Mouse (Mus musculus) midbrain, postnatal 0 days (tissue): Measurements from ENCODE around the gene Sarm1. TPM values are rescaled to one million over a fixed set of nuclear protein-coding genes. Genes with fewer than 3 reads are reported as not detected.
A peak's percentile ranks its signal among the peaks of the same experiment; 100 is the strongest.

ENCODE experiments used
- ATAC-seq: fragments of 200-750 bp; cut with Nextera tagmentation; 2 replicates; pipeline ENCODE4 v1.8.0; 2017; ENCODE audit warnings: moderate number of reproducible peaks, mild to moderate bottlenecking, moderate TSS enrichment, moderate library complexity; ENCODE audit not compliant: low FRiP score
- DNase-seq: peaks from one replicate; pipeline ENCODE4 v3.0.0-alpha.2; 2015; ENCODE audit warnings: low spot score
- H3K27ac ChIP-seq: fragments of 300-500 bp; sonication (generic); 2 replicates; pipeline ENCODE4 v1.5.1; 2014; ENCODE audit warnings: low read depth, mild to moderate bottlenecking, low read length, mixed read lengths
- H3K27me3 ChIP-seq: fragments of 300-500 bp; sonication (generic); 2 replicates; pipeline ENCODE4 v1.6.1; 2014; ENCODE audit warnings: low read length, control low read depth, mixed read lengths; ENCODE audit not compliant: insufficient read depth
- H3K36me3 ChIP-seq: fragments of 300-500 bp; sonication (generic); 2 replicates; pipeline ENCODE4 v1.6.1; 2014; ENCODE audit warnings: low read length, control low read depth, mixed read lengths; ENCODE audit not compliant: insufficient read depth
- H3K4me1 ChIP-seq: fragments of 300-500 bp; sonication (generic); 2 replicates; pipeline ENCODE4 v1.6.1; 2014; ENCODE audit warnings: mild to moderate bottlenecking, control low read depth, antibody characterized with exemption, low read length, mixed read lengths; ENCODE audit not compliant: insufficient read depth
- H3K4me2 ChIP-seq: fragments of 300-500 bp; sonication (generic); 2 replicates; pipeline ENCODE4 v1.6.1; 2014; ENCODE audit warnings: low read depth, mild to moderate bottlenecking, low read length, mixed read lengths; ENCODE audit not compliant: poor library complexity, severe bottlenecking
- H3K4me3 ChIP-seq: fragments of 300-500 bp; sonication (generic); 2 replicates; pipeline ENCODE4 v1.5.1; 2014; ENCODE audit warnings: low read depth, mild to moderate bottlenecking, low read length, moderate library complexity
- H3K9ac ChIP-seq: fragments of 300-500 bp; sonication (generic); replicated peaks from 2 replicates; pipeline ENCODE4 v1.6.1; 2014; ENCODE audit warnings: mild to moderate bottlenecking, low read length, moderate library complexity, mixed read lengths; ENCODE audit not compliant: poor library complexity, severe bottlenecking
- H3K9me3 ChIP-seq: fragments of 300-500 bp; sonication (generic); 2 replicates; pipeline ENCODE4 v1.6.1; 2016; ENCODE audit warnings: low read length, control low read depth
- CTCF ChIP-seq: IDR thresholded peaks from 2 replicates; pipeline ENCODE4 v1.5.1; 2016; ENCODE audit warnings: antibody characterized with exemption, mild to moderate bottlenecking
- WGBS: fragments of 180-500 bp; shearing (Covaris S2); extraction: QIAGEN DNeasy Blood & Tissue Kit; methylation state at CpG from one replicate; pipeline ENCODE4 v1.1.7; 2014; 5-methylcytosine and 5-hydroxymethylcytosine counted together
- polyA plus RNA-seq: library from polyadenylated mRNA; unstranded; fragments of >200 nt; fragmentation: Nextera tagmentation; extraction: Ambion mirVana; gene quantifications from 2 replicates; pipeline ENCODE4 v1.2.1, GENCODE M21; 2015
- total RNA-seq: library from RNA; depleted of rRNA; stranded (reverse); fragments of >200 nt; gene quantifications from 2 replicates; pipeline ENCODE4 v1.2.3, GENCODE M21; 2014

Gene Sarm1
- total and polyA plus RNA-seq, 2 experiments from 2014 or later: 40.1 to 66.3 TPM

DNA sequence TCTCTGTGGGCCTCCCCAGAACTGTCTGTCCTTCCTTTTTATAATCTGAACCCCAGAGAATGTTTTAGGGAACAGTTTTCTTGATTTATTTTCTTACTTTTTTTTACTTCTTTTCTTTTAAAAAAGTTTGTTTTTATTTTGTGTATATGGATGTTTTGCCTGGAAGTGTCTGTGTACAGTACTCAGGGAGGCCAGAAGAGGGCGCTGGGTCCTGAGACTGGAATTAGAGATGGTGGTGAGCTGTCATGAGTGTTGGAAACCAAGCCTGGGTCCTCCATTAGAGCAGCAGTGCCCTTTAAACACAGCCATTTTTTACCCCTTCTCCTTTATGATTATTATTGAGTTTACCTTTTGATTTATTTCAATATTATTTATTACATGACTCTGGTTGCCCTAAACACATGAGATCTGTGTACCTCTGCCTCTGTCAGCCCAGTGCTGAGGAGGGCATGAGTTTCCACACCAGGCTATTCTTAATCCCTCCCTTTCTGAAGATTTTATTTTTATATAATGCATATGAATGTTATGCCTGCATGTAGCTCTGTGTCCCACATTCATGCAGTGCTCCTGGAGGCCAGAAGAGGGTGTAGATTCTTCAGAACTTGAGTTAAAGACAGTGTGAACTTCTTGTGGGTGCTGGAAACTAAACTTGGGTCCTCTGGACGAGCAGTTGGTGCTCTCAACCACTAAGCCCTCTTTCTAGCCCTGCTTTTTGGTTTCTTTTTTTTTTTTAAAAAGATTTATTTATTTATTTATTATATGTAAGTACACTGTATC is 18.2 kb upstream of the Sarm1 start:
- DNase-seq (no peak), ATAC-seq (no peak)
- Histone ChIP-seq H3K36me3 (peaks cover 38% of the 10 kb centered on the region), H3K4me3 (no peak overlapping the region), H3K4me1 (peaks cover 6% of the 10 kb centered on the region; the same call in 1 of the 2 replicates), H3K4me2 (no peak overlapping the region), H3K9me3 (no peaks in the 10 kb centered on the region), H3K9ac (no peak overlapping the region), H3K27ac (no peak overlapping the region), H3K27me3 (no peaks in the 10 kb centered on the region)
- 55% methylated on average over 2 of the region's 2 CpGs for WGBS
- TF ChIP-seq CTCF: peak; percentile 61

DNA sequence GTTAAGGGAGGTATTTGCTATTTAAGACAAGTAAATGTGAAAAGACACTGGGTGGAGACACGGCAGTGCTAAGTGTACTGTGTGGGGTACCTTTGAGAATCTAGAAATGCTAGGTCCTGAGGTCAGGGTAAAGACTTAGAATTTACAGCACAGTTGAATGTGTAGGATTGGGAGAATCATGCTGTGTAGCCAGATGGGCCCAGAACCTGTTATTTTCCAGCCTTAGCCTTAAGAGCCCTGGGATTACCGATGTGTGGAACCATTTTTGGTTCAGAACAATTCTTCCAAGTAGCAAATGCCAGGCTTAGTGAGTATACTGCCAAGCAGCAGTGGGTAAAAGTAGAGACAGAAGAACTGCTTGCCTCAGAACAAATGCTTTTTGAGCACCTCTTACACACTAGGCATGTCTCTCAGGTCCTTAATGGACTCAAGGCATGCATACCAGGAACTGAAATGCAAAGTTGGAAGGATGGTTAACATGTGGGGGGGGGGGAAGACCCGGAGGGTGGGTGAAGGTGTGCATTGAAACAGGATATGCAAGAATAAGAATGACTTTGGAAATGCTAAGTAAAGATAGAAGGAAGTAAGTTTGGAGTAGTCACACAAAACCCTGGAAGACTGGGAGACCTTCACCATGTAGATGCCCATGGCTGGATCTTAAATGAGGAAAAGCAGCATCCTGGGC is 15.7 kb upstream of the Sarm1 start:
- peak overlapping the region; percentile 92 for H3K4me2 ChIP-seq
- H3K27me3 ChIP-seq: no peaks in the 10 kb centered on the region
- no peak for ATAC-seq
- no peak overlapping the region for H3K27ac ChIP-seq
- TF ChIP-seq CTCF: no peak
- H3K9ac ChIP-seq: peak overlapping the region; percentile 89; the same call in 1 of the 2 replicates
- H3K36me3 ChIP-seq: peaks cover 24% of the 10 kb centered on the region
- H3K9me3 ChIP-seq: no peaks in the 10 kb centered on the region
- no peak for DNase-seq
- 71% methylated on average over 3 of the region's 3 CpGs for WGBS
- H3K4me1 ChIP-seq: peaks cover 6% of the 10 kb centered on the region; the same call in 1 of the 2 replicates
- H3K4me3 ChIP-seq: peak overlapping the region; percentile 83

DNA sequence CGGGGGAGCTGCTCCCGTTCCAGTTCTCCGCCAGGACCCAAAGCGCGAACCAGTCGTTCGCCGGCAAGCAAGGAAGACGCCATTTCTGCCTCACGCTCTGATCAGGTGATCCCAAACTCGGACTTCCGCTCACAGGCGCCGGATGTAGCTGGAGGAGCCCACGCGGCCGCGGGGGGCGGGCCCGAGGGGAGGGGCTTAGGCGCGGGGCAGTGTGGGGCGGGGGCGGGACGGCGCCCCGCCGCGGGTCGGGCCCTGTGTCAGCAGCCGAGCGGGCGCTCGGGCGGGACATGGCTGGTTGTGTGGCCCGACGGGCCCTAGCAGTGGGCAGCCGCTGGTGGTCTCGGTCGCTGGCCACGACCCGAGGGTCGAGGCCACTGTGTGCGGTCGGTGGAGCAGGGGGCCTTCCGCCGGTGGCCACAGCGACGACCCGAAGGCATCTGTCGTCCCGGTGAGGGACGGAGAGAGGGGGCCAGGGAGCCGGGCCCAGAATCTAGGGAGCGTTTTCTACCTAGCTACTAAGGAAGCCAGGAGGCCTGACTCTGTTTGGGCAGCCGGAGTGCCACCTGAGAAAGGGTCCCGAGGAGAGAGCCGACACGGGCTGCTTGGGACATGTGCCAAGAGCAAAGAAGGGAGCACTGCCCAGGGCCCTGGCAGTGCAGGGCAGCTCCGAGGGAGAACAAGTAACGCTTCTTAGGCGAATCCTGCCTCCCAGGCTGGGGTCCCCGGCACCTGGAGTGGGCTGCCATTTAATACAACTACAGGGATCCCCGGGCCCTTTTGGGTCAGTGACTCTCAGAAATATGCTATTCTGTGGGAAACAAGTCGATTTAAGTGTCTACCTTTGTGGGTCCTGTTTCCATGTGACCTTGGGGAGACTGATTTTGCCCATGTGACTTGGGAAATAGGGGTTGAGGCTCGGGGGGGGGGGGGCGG is 14.7 kb upstream of the Sarm1 start, which contains the start of the genes Tmem199 and Poldip2:
TSS of gene Tmem199 (minus strand) at position 148 of the 933 bp plus-strand sequence.
TSS of gene Poldip2 (plus strand) at position 169 of the 933 bp plus-strand sequence.
- Histone ChIP-seq H3K36me3 (peaks cover 22% of the 10 kb centered on the region), H3K27ac (peak within 1 kb of the TSS; percentile 88), H3K4me2 (peak within 1 kb of the TSS; percentile 92), H3K9me3 (no peaks in the 10 kb centered on the region), H3K27me3 (no peaks in the 10 kb centered on the region), H3K4me3 (peak within 1 kb of the TSS; percentile 83), H3K9ac (peak within 1 kb of the TSS; percentile 89), H3K4me1 (peaks cover 6% of the 10 kb centered on the region; the same call in 1 of the 2 replicates)
- DNase-seq (peak; percentile 96), ATAC-seq (peak; percentile 96)
- under 1% methylated on average over 59 of the region's 67 CpGs for WGBS
- 0 out of 2 replicates have a peak, but pooled peaks have one; percentile 1 for TF ChIP-seq CTCF

DNA sequence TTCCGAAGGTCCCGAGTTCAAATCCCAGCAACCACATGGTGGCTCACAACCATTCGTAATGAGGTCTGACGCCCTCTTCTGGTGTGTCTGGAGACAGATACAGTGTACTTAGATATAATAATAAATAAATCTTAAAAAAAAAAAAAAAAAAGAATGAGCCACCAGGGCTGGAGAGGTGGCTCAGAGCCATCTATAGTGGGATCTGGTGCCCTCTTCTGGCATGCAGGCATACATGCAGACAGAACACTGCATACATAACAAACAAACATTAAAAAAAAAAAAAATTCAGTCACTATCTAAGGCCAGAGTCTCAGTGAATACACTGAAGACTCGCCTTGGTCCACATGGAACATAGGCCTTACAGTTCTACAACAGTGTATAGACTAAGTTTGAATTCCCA is 11.6 kb upstream of the Sarm1 start:
- Histone ChIP-seq H3K9me3 (no peaks in the 10 kb centered on the region), H3K4me2 (no peak overlapping the region), H3K4me3 (no peak overlapping the region), H3K27me3 (no peaks in the 10 kb centered on the region), H3K36me3 (peaks cover 23% of the 10 kb centered on the region), H3K27ac (no peak overlapping the region), H3K9ac (no peak overlapping the region), H3K4me1 (peaks cover 6% of the 10 kb centered on the region; the same call in 1 of the 2 replicates)
- WGBS: 76% methylated on average over 5 of the region's 5 CpGs
- DNase-seq: peak; percentile 38
- peak; percentile 69 for TF ChIP-seq CTCF
- ATAC-seq: no peak

DNA sequence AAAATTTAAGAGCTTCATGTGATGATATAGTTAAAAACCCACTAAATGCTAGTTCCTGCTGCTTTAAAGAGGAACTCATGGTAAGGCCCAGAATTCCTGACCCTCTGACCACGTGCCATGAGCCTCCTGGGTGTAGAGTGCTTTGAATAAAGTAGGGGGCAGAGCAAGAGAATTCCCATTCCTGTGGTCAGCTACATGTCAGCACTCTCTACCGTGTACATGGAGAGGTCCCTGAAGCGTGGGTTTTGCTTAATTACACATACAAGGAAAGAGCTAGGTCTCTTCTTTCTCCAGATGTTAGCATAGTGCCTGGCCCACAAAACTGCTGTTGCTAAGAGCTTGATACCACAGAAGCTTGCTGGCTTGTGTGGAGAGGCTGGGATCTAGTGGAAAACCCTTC is 7.9 kb upstream of the Sarm1 start:
- no peak overlapping the region for H3K27ac ChIP-seq
- no peak for ATAC-seq
- no peak for TF ChIP-seq CTCF
- no peak for DNase-seq
- H3K9ac ChIP-seq: no peak overlapping the region
- no peak overlapping the region for H3K4me2 ChIP-seq
- H3K9me3 ChIP-seq: no peaks in the 10 kb centered on the region
- H3K27me3 ChIP-seq: no peaks in the 10 kb centered on the region
- 89% methylated on average over 3 of the region's 3 CpGs for WGBS
- H3K4me3 ChIP-seq: no peak overlapping the region
- H3K36me3 ChIP-seq: peaks cover 23% of the 10 kb centered on the region
- no peaks in the 10 kb centered on the region for H3K4me1 ChIP-seq
